Mouse (Mus musculus): ENCODE data around the gene Gtf3c5.

GRCm38 (mm10) chr2:28520581-28520980 lies 63.0 kb downstream of the Gtf3c5 start:
- no peak for TF ChIP-seq TAL1 (IDR thresholded peaks at IDR 0.05; ENCODE audit: low read length)
- TF ChIP-seq GATA1 (IDR thresholded peaks at IDR 0.05; ENCODE audit: low read length), result no peak
